Mouse (Mus musculus): ENCODE measurements around the gene Olfr666.
"Not testable (repeated sequence)": the region's sequence is repeated elsewhere in the genome, so short reads cannot be mapped to it uniquely, and the experiment has no call there.

GRCm38 (mm10) chr7:104851546-104851945 lies 44.2 kb downstream of the Olfr666 start:
- not testable (repeated sequence) for TF ChIP-seq CTCF (IDR thresholded peaks at IDR 0.05; ENCODE audit: insufficient read depth, low read length); POLR2A (IDR thresholded peaks at IDR 0.05; ENCODE audit: borderline replicate concordance, extremely low read depth, low read depth, low read length)

All from lung, adult 2 months (tissue).